Mouse (Mus musculus) liver, adult (tissue): Measurements from ENCODE around the gene Atp5c1.

Experiments
- GATA4 ChIP-seq: IDR thresholded peaks from 2 replicates; pipeline ENCODE4 v1.6.1; 2014; ENCODE audit warnings: mild to moderate bottlenecking, low read length; ENCODE audit not compliant: insufficient replicate concordance

The Atp5c1 gene

GRCm38 (mm10) chr2:10080310-10081010 lies at the start of gene Atp5c1, which contains the start of gene Kin:
Gene Atp5c1, minus strand, starts transcription at chr2:10080510.
Gene Kin, plus strand, starts transcription at chr2:10080593.
- no peak for TF ChIP-seq GATA4

DNA sequence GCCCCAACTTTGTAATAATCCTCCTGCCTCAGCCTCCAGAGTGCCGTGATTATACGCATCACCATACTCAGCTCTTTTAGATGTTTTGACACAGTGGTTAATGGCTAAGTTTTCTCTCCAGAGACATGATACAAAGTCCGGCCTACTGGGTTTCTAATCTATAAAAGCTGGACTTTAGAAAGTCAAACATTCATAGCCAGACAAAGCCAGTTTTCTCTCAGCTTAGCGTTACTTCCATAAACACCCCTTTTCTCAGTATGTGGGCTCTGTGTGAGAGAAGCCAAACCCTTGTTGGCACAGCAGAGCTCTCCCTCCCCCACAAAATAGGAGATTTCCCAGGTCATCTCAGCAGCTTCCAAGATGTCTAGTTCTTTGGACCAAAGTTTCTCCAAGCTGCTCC lies 48.3 kb upstream of the Atp5c1 start:
- TF ChIP-seq GATA4 = no peak

- TF ChIP-seq GATA4 = peak; percentile 23; the same call in 1 of the 2 replicates
These were observed 47.2 kb upstream of the Atp5c1 start for GRCm38 (mm10) chr2:10127471-10127870.

DNA sequence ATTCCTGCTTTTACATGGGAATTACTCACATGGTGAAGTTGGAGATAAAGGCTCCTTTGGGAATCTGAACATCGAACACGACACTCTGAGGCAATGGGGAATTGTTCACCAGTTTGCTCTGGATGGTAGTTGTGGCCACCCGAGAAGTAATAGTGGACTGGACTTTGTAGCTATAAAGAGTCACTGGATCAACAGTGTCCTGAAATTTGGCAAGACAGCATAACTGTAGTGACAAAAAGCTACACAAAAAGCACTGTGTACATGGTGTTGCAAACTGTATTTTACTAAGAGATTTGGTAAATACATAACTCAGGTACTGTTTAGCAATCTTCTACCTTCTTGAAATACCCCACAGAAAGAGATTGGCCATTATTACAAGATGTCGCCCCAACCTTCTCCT lies 45.8 kb upstream of the Atp5c1 start:
- 0 out of 2 replicates have a peak, but pooled peaks have one; percentile 7 for TF ChIP-seq GATA4

DNA sequence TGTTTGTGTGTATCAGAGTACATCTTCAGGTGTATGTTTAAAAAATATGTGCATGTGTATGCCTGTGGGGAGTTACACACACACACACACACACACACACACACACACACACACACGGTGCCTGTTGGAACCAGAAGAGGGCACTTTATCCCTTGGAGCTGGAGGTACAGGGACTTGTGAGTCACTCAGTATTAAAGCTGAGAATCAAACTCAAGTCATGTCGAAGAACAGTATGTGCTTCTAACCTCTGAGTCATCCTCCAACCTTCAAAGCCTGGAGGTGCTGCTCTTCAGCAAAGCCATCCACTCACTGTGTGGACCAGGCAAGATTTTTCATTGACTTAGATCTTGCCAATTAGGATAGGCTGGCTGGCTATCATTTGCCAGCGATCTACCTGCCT lies 41.5 kb upstream of the Atp5c1 start:
- TF ChIP-seq GATA4 = no peak

DNA sequence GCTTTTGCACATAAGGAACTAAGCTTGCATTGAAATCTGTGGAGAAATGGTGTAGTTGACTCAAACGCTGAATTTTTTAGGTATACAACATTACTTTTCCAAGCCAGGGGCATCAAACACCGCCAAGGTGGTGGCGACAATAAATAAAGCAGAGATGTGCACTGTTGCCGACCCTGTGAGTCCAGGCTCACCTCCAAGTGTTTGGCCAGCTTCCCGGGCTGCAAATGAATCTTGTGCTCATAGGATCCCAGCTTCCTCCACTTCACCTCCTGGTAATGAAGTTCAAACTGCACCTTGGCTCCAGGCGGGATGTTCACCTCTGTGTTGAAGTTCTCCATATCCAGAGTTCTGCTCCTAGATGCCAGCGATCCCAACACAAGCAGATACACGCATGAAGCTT lies 39.0 kb upstream of the Atp5c1 start:
- TF ChIP-seq GATA4 = no peak

DNA sequence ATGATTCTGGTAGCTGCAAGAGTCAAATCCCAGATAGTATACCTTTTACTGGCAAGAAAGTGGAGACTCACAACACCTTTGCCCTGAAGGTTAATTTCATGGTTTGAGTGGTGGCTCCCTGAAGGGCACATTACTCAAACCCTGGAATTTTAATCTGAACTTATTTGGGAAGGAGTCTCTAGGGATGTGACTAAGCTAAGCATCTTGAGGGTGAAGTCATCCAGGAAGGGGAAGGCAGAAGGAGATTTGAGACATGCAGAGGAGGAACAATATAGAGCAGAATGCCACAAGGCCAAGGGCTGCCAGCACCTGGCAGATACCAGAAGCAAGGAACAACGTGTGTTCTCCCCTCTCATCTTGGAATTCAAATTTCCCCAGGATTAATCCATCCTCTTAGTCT lies 38.4 kb upstream of the Atp5c1 start:
- no peak for TF ChIP-seq GATA4

DNA sequence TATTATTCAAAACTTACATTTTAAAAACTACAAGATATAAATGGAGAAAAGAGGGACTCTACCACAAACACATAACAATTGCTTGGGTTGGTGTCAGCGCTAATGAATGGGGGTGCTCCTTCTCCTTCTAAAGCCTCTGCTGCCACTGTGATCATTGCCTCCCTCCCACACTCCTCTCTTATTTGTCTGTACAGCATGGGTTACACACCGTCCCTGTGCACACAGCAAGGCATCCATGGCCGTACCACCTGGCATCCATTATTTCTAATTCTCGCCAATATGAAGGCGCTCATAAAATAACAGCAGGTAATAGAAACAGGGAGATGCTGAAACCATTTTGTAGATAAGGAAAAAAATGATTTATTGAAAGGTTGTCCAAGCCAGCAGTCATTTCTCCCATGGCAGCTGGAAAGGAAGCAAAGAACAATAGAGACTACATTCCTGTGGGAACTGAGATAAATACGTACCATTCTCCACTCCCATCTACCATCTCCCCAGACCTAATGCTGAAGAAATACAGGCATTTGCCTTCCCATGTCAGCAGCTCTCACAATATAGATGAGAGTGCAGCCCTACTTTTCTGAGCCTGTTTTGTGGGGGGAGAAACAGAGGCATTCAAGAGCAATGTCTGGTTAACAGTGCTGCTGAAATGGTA lies 28.4 kb upstream of the Atp5c1 start:
- no peak for TF ChIP-seq GATA4

DNA sequence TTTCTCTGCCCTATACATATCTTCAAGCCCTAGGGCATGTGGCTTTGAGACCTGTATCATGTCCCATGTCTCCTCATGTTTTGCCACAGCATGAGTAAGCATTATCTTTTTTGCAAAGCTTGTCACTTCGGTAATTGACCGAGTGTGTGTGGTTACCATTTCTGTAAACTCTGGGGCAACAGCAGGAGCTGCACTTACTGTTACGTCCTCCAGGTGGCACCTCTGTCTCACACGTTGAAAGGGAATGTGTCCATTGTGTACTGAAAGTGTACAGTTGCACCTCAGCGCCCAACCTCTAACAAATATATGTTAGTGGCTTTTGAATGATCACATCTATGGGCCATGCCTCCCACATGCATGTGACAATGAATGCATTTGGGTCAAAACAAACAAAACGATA lies 20.9 kb upstream of the Atp5c1 start:
- no peak for TF ChIP-seq GATA4

DNA sequence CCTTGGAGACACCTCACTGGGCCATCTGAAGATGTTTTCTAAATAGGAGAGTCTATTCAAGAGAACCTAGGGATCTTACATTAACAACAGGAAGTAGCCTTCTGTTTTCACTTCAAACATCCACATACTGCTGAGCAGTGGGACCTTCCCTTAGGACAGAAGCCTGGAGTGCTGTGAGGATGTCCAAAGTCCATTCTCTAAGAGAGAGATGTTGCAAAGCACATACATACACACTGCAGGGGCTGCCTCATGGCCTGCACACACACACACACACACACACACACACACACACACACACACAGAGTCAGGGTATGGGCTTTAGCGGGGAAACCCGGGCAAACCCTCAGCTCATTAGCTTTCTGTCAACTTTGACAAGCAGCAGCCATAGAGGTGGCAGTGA lies 20.2 kb upstream of the Atp5c1 start:
- no peak for TF ChIP-seq GATA4

DNA sequence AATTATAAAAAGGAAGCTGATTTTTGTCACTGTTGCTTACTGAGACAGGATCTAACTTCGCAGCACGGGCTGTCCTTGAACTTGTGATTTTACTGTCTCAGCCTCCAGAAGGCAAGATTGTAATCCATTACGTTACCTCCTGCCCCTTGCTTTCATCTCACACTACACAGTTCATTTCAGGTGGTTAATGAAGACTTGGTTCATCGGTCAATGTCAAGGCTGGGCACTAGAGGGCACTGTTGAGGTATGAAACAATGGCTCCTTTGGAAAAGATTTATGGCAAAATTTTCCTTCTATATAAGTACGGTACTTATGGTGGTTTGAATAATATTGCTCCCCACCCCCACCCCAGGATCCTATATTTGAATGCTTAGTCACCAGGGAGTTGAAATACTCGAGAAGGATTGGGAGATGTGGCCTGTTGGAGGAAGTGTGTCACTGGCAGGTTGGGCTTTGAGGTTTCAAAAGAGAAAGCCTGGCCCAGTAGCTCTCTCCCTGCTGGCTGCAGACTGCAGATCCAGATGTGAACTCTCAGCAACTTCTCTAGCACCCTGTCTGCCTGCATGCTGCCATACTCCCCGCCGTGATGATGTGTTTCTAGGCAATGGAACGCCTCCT lies 18.4 kb upstream of the Atp5c1 start:
- no peak for TF ChIP-seq GATA4

- TF ChIP-seq GATA4 = no peak
These were observed 14.2 kb upstream of the Atp5c1 start for GRCm38 (mm10) chr2:10094327-10095100.

- TF ChIP-seq GATA4 = no peak
These were observed 7.0 kb upstream of the Atp5c1 start for GRCm38 (mm10) chr2:10087256-10087850.

DNA sequence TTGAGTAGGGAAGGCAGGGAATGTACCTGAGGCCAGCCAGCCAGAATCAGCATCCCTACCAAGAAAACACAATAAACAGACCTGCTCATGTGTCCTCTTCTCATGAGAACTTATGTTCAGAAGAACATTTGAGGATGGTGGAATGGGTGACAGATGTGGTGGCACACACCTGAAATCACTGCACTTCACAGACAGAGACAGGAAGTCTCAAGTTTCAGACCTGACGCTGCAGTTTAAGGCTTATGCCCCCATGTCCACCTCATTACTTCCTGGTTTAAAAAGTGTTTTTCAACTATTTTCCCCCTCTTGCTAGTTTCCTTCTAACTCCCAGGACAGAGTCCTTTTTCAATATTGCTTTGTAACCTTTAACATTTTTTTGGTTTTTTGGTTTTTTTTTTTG lies 2.4 kb upstream of the Atp5c1 start:
- TF ChIP-seq GATA4 = no peak

DNA sequence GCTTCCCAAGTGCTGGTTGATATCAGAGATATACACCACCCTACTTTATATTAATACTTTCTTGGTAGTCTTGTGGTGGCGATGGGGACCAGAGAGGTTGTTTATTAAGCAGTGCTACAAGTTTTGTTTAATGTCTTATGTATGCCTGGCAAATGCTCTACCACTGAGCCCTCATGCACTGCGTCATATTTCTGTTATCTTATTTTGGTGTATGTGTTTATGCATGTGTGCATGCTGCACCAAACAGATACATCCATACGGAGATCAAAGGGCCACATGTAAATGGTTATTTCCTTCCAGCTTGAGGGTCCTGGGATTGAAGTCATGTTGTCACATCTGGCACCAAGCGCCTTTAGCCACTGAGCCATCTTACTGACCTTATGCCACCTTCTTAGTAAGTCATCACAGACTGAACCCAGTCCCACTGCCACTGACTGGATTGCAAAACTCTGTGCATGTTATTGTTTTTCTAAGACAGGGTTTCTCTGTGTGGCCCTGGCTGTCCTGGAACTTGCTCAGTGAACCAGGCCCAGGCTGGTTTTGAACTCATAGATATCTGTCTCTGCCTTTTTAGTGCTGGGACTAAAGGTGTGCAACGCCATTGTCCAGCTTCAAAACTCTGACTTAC lies 1.3 kb upstream of the Atp5c1 start:
- no peak for TF ChIP-seq GATA4
